In the genomic region with DNA sequence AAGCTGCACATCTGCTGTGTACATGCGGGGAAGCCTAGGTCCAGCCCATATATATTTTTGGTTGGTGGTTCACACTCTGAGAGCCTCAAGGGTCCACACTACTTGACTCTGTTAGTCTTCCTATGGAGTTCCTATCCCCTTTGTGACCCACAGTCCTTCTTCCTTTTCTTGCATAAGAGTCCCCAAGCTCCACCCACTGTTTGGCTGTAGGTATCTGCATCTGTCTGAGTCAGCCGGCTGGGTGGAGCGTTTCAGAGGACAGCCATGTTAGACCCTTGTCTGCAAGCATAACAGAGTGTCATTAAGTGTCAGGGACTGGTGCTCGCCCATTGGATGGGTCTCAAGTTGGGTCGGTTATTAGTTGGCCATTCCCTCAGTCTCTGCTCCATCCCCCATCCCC, we compare ENCODE assay signal across 23 mouse cellular contexts. TPM values are rescaled to one million over a fixed set of nuclear protein-coding genes. Genes with fewer than 3 reads are reported as not detected.
DNase-seq lines count a peak whose midpoint lies in the region; ATAC-seq lines count a peak whose summit lies in the region.
"Had no signal": no experiment of that assay in that cellular context is flagged by ENCODE, and none has a peak within 500 bp of the region (broad histone marks: within the 10 kb centered on the region; RNA-seq: fewer than 3 reads in every experiment).

No protein-coding gene starts in this region.

- peak; percentile 86 for DNase-seq in heart, adult 11 months
- no peak for DNase-seq in heart, adult 18-20 months
- DNase-seq in 3T3-L1 (ENCODE audit: low read depth, low spot score) (peak; percentile 27), ZHBTc4 (ENCODE audit: low read depth, low spot score) (peak; percentile 30)
- no peak for DNase-seq in layer of hippocampus, adult 9-10 months (ENCODE audit: low spot score)
- no peak for DNase-seq in forebrain, embryonic 11.5 days (ENCODE audit: low spot score)
- DNase-seq: adrenal gland, postnatal 10 days; B cell, adult 2 months; cerebellum, adult 9-10 months; gastrocnemius, postnatal 25 days; kidney, postnatal 4 days; layer of hippocampus, adult 9-11 months; liver, embryonic 13.5 days; lung, embryonic 14.5 days; lung, postnatal 4 days had no signal

- H3K9ac ChIP-seq in forebrain, embryonic 11.5 days (ENCODE audit: low read length), result no peak overlapping the region
- H3K9ac ChIP-seq: embryonic facial prominence, embryonic 15.5 days; hindbrain, embryonic 15.5 days; kidney, embryonic 15.5 days; limb, embryonic 13.5 days; liver, embryonic 13.5 days; lung, embryonic 14.5 days had no signal

- H3K36me3 ChIP-seq in forebrain, embryonic 11.5 days (ENCODE audit: control insufficient read depth, insufficient read depth, low read length), result no peaks in the 10 kb centered on the region
- H3K36me3 ChIP-seq: embryonic facial prominence, embryonic 15.5 days; hindbrain, embryonic 15.5 days; kidney, embryonic 15.5 days; limb, embryonic 13.5 days; liver, embryonic 13.5 days had no signal

- H3K4me3 ChIP-seq in forebrain, embryonic 11.5 days (ENCODE audit: low read depth, low read length), result no peak overlapping the region
- H3K4me3 ChIP-seq: embryonic facial prominence, embryonic 15.5 days; heart, embryonic 10.5 days; hindbrain, embryonic 15.5 days; kidney, embryonic 15.5 days; limb, embryonic 13.5 days; liver, embryonic 13.5 days had no signal

- no peak overlapping the region for H3K27ac ChIP-seq in forebrain, embryonic 11.5 days (ENCODE audit: low read depth, low read length)
- H3K27ac ChIP-seq: embryonic facial prominence, embryonic 15.5 days; heart, embryonic 10.5 days; hindbrain, embryonic 15.5 days; kidney, embryonic 15.5 days; limb, embryonic 13.5 days; liver, embryonic 13.5 days had no signal

- ATAC-seq in megakaryocyte-erythroid progenitor cell, adult 5-6 weeks (replicated peaks; ENCODE audit: low FRiP score, low TSS enrichment, poor library complexity, severe bottlenecking), result peak; percentile 62; the same call in 1 of the 2 replicates
- no peak for ATAC-seq in forebrain, embryonic 11.5 days (replicated peaks; ENCODE audit: low FRiP score)
- ATAC-seq: forebrain, embryonic 16.5 days had no signal

- H3K9me3 ChIP-seq in forebrain, embryonic 11.5 days (ENCODE audit: control insufficient read depth, low read length), result no peaks in the 10 kb centered on the region
- H3K9me3 ChIP-seq: embryonic facial prominence, embryonic 15.5 days; heart, embryonic 10.5 days; hindbrain, embryonic 15.5 days; kidney, embryonic 15.5 days; limb, embryonic 13.5 days; liver, embryonic 13.5 days had no signal

- WGBS in forebrain, embryonic 11.5 days, result 83% methylated on average over 5 of the region's 5 CpGs

- no peak overlapping the region for H3K4me2 ChIP-seq in forebrain, embryonic 11.5 days (ENCODE audit: low read depth, low read length, severe bottlenecking)
- H3K4me2 ChIP-seq: embryonic facial prominence, embryonic 15.5 days; hindbrain, embryonic 15.5 days; kidney, embryonic 15.5 days; limb, embryonic 13.5 days; liver, embryonic 13.5 days; lung, embryonic 14.5 days; midbrain, embryonic 11.5 days had no signal

- no peaks in the 10 kb centered on the region for H3K4me1 ChIP-seq in forebrain, embryonic 11.5 days (replicated peaks; ENCODE audit: control insufficient read depth, insufficient read depth, low read length)
- H3K4me1 ChIP-seq: hindbrain, embryonic 15.5 days; kidney, embryonic 15.5 days had no signal

- H3K27me3 ChIP-seq in forebrain, embryonic 11.5 days (ENCODE audit: control insufficient read depth, insufficient read depth, low read length), result no peaks in the 10 kb centered on the region
- H3K27me3 ChIP-seq: embryonic facial prominence, embryonic 15.5 days; hindbrain, embryonic 15.5 days; kidney, embryonic 15.5 days; liver, embryonic 13.5 days had no signal

RNA-seq across cellular contexts. Expression of gene Zfp622, which starts 33.6 kb away (rescaled TPM):
- 10 to 100 TPM; 26.7 to 27.6 TPM for total RNA-seq in heart, adult 18-20 months (2021)
- 41.5 and 46.7 TPM in 2 replicates for total RNA-seq in megakaryocyte-erythroid progenitor cell, adult 5-6 weeks (2014; fragmentation: Nextera tagmentation)
- 101 and 106 TPM in 2 replicates for total RNA-seq in megakaryocyte-erythroid progenitor cell, adult 5-6 weeks (2017)
- 29.5 and 32.7 TPM in 2 replicates for polyA plus RNA-seq in forebrain, embryonic 11.5 days (2014; fragmentation: Nextera tagmentation; extraction: Ambion mirVana)

Comparison
In these comparisons a context has a peak if more than half of its experiments do, and no peak if none do; other contexts are left out.
1. DNase-seq: peak in heart, adult 11 months (single experiment), 3T3-L1 (single experiment) and ZHBTc4 (single experiment); none in heart, adult 18-20 months (0 of 2), layer of hippocampus, adult 9-10 months (single experiment) and forebrain, embryonic 11.5 days (single experiment).